Mouse (Mus musculus) right cerebral cortex, adult 18-20 months (tissue): Measurements from ENCODE around the gene Mical3.
A peak's percentile ranks its signal among the peaks of the same experiment; 100 is the strongest.

Experiments used
- DNase-seq: peaks from one replicate; pipeline ENCODE4 v3.0.0; 2022; ENCODE audit warnings: mixed read lengths

Mical3 gene

GRCm38 (mm10) chr6:120956259-120957161 lies 174.3 kb downstream of the Mical3 start:
- DNase-seq: no peak

GRCm38 (mm10) chr6:120955215-120955614 lies 175.6 kb downstream of the Mical3 start:
- DNase-seq: no peak

GRCm38 (mm10) chr6:120954241-120954640 lies 176.6 kb downstream of the Mical3 start:
- no peak for DNase-seq

- no peak for DNase-seq
Measured at GRCm38 (mm10) chr6:120952475-120952874, 178.3 kb downstream of the Mical3 start.

GRCm38 (mm10) chr6:120951311-120951710 lies 179.5 kb downstream of the Mical3 start:
- DNase-seq: no peak

GRCm38 (mm10) chr6:120945510-120945909 lies 185.3 kb downstream of the Mical3 start:
- no peak for DNase-seq

GRCm38 (mm10) chr6:120943964-120944363 lies 186.8 kb downstream of the Mical3 start:
- no peak for DNase-seq

GRCm38 (mm10) chr6:120943551-120943950 lies 187.2 kb downstream of the Mical3 start:
- DNase-seq: no peak

GRCm38 (mm10) chr6:120943079-120943478 lies 187.7 kb downstream of the Mical3 start:
- no peak for DNase-seq

- peak; percentile 48 for DNase-seq
Measured at GRCm38 (mm10) chr6:120941575-120941974, 189.2 kb downstream of the Mical3 start.

GRCm38 (mm10) chr6:120941084-120941481 lies 189.7 kb downstream of the Mical3 start:
- no peak for DNase-seq

GRCm38 (mm10) chr6:120940446-120941083 lies 190.2 kb downstream of the Mical3 start:
- no peak for DNase-seq

- no peak for DNase-seq
Measured at GRCm38 (mm10) chr6:120939783-120940182, 191.0 kb downstream of the Mical3 start.

- DNase-seq: no peak
Measured at GRCm38 (mm10) chr6:120938763-120939450, 191.9 kb downstream of the Mical3 start.

GRCm38 (mm10) chr6:120937999-120938608 lies 192.7 kb downstream of the Mical3 start:
- no peak for DNase-seq

GRCm38 (mm10) chr6:120937104-120937617 lies 193.6 kb downstream of the Mical3 start:
- no peak for DNase-seq

- DNase-seq: no peak
Measured at GRCm38 (mm10) chr6:120934176-120934575, 196.6 kb downstream of the Mical3 start.

GRCm38 (mm10) chr6:120933670-120934069 lies 197.1 kb downstream of the Mical3 start:
- DNase-seq: no peak

GRCm38 (mm10) chr6:120932597-120932996 lies 198.2 kb downstream of the Mical3 start:
- peak; percentile 26 for DNase-seq

GRCm38 (mm10) chr6:120930450-120931306 lies 200.1 kb downstream of the Mical3 start:
- DNase-seq: no peak

GRCm38 (mm10) chr6:120929421-120929820 lies 201.4 kb downstream of the Mical3 start:
- DNase-seq: no peak

- DNase-seq: no peak
Measured at GRCm38 (mm10) chr6:120927765-120928164, 203.0 kb downstream of the Mical3 start.
